Mouse (Mus musculus) MEL (cell line): ENCODE results near the gene Tmem132b. TPM values are rescaled to one million over a fixed set of nuclear protein-coding genes. Genes with fewer than 3 reads are reported as not detected.

ENCODE experiments used
- DNase-seq: peaks from one replicate; pipeline ENCODE4 v3.0.0; 2011; ENCODE audit warnings: low read depth, low spot score
- H3K27ac ChIP-seq: 2 replicates; pipeline ENCODE4 v1.5.1; 2012; ENCODE audit warnings: low read depth, mild to moderate bottlenecking, control low read depth, low read length, moderate library complexity; ENCODE audit not compliant: control insufficient read depth
- H3K27me3 ChIP-seq, 2 experiments: fragments of 150-350 bp in 1 of 2; sonication (generic) in 1 of 2; 2 replicates each; pipeline ENCODE4 v1.6.1; 2012; ENCODE audit warnings: low read length in 2 of 2, mild to moderate bottlenecking in 2 of 2, improper control_type of control experiment in 1 of 2, moderate library complexity in 1 of 2; ENCODE audit not compliant: insufficient read depth in 2 of 2, control insufficient read depth in 1 of 2
- H3K36me3 ChIP-seq, 2 experiments: 2 replicates each; pipeline ENCODE4 v1.6.1; 2012 to 2014; ENCODE audit warnings: low read length in 2 of 2, improper control_type of control experiment in 1 of 2, inconsistent platforms in 1 of 2, mild to moderate bottlenecking in 1 of 2; ENCODE audit not compliant: insufficient read depth in 2 of 2, control insufficient read depth in 1 of 2
- H3K4me1 ChIP-seq, 2 experiments: fragments of 150-350 bp in 1 of 2; sonication (generic) in 1 of 2; 2 replicates each; pipeline ENCODE4 v1.6.1; 2012; ENCODE audit warnings: low read length in 2 of 2, improper control_type of control experiment in 1 of 2, mild to moderate bottlenecking in 1 of 2; ENCODE audit not compliant: insufficient read depth in 2 of 2, control insufficient read depth in 1 of 2
- H3K4me3 ChIP-seq, 2 experiments: fragments of 150-350 bp in 1 of 2; sonication (generic) in 1 of 2; 2 replicates each; pipeline ENCODE4 v1.5.1; 2012; ENCODE audit warnings: low read depth in 2 of 2, low read length in 2 of 2, mild to moderate bottlenecking in 2 of 2, moderate library complexity in 2 of 2, control low read depth in 1 of 2, improper control_type of control experiment in 1 of 2; ENCODE audit not compliant: control insufficient read depth in 1 of 2, insufficient read depth in 1 of 2
- H3K79me2 ChIP-seq: 2 replicates; pipeline ENCODE4 v1.6.1; 2012; ENCODE audit warnings: mild to moderate bottlenecking, low read length, moderate library complexity; ENCODE audit not compliant: control insufficient read depth, poor library complexity, insufficient read depth
- H3K9ac ChIP-seq: 2 replicates; pipeline ENCODE4 v1.6.1; 2012; ENCODE audit warnings: low read depth, mild to moderate bottlenecking, control low read depth, low read length, moderate library complexity; ENCODE audit not compliant: control insufficient read depth, poor library complexity, severe bottlenecking
- H3K9me3 ChIP-seq: fragments of 150-350 bp; sonication (generic); replicated peaks from 2 replicates; pipeline ENCODE4 v1.6.1; 2012; ENCODE audit warnings: mild to moderate bottlenecking, low read length, improper control_type of control experiment, moderate library complexity; ENCODE audit not compliant: insufficient read depth
- BHLHE40 ChIP-seq: IDR thresholded peaks from 2 replicates; pipeline ENCODE4 v1.6.1; 2012; ENCODE audit warnings: low read depth, mild to moderate bottlenecking, inconsistent platforms, low read length, improper control_type of control experiment, borderline replicate concordance
- CHD1 ChIP-seq: IDR thresholded peaks from 2 replicates; pipeline ENCODE4 v1.6.1; 2012; ENCODE audit warnings: low read depth, mild to moderate bottlenecking, inconsistent platforms, low read length, improper control_type of control experiment
- CTCF ChIP-seq, 3 experiments: IDR thresholded peaks in 2 of 3; conservative IDR thresholded peaks in 1 of 3; 2 replicates each; pipeline ENCODE4 v1.5.1; 2011 to 2012; ENCODE audit warnings: low read length in 3 of 3, low read depth in 2 of 3, mild to moderate bottlenecking in 2 of 3, improper control_type of control experiment in 1 of 3, inconsistent platforms in 1 of 3, mixed read lengths in 1 of 3, moderate library complexity in 1 of 3; ENCODE audit not compliant: control insufficient read depth in 1 of 3, insufficient read depth in 1 of 3, poor library complexity in 1 of 3, severe bottlenecking in 1 of 3
- ELF1 ChIP-seq: IDR thresholded peaks from 2 replicates; pipeline ENCODE4 v1.6.1; 2014; ENCODE audit warnings: low read depth, mild to moderate bottlenecking, inconsistent platforms, low read length, improper control_type of control experiment, moderate library complexity
- GABPA ChIP-seq: IDR thresholded peaks from 2 replicates; pipeline ENCODE4 v1.6.1; 2012; ENCODE audit warnings: low read depth, mild to moderate bottlenecking, inconsistent platforms, low read length, improper control_type of control experiment, moderate library complexity
- JUND ChIP-seq: IDR thresholded peaks from 2 replicates; pipeline ENCODE4 v1.6.1; 2011; ENCODE audit warnings: low read depth, mild to moderate bottlenecking, improper control_type of control experiment, low read length
- KAT2A ChIP-seq: conservative IDR thresholded peaks from 2 replicates; pipeline ENCODE4 v1.6.1; 2012; ENCODE audit warnings: low read depth, low read length, improper control_type of control experiment, inconsistent platforms
- MAFK ChIP-seq: IDR thresholded peaks from 2 replicates; pipeline ENCODE4 v1.6.1; 2011; ENCODE audit warnings: low read depth, mild to moderate bottlenecking, low read length, improper control_type of control experiment, borderline replicate concordance
- MEF2A ChIP-seq: IDR thresholded peaks from 2 replicates; pipeline ENCODE4 v1.6.1; 2014; ENCODE audit warnings: low read depth, mild to moderate bottlenecking, inconsistent platforms, low read length, improper control_type of control experiment; ENCODE audit not compliant: poor library complexity, insufficient replicate concordance, severe bottlenecking; ENCODE audit errors: extremely low read depth
- POLR2A ChIP-seq, 2 experiments: IDR thresholded peaks; 2 replicates each; pipeline ENCODE4 v1.6.1; 2011 to 2012; ENCODE audit warnings: low read length in 2 of 2, mild to moderate bottlenecking in 2 of 2, control low read depth in 1 of 2, improper control_type of control experiment in 1 of 2, low read depth in 1 of 2, moderate library complexity in 1 of 2; ENCODE audit not compliant: control insufficient read depth in 1 of 2, insufficient read depth in 1 of 2, poor library complexity in 1 of 2
- RAD21 ChIP-seq: IDR thresholded peaks from 2 replicates; pipeline ENCODE4 v1.6.1; 2011; ENCODE audit warnings: mild to moderate bottlenecking, low read depth, low read length, improper control_type of control experiment
- SIN3A ChIP-seq: IDR thresholded peaks from 2 replicates; pipeline ENCODE4 v1.6.1; 2012; ENCODE audit warnings: low read length, improper control_type of control experiment, inconsistent platforms
- TAL1 ChIP-seq: IDR thresholded peaks from 2 replicates; pipeline ENCODE4 v1.6.1; 2012; ENCODE audit warnings: mild to moderate bottlenecking, inconsistent platforms, low read length, moderate library complexity, mixed read lengths
- TBP ChIP-seq: IDR thresholded peaks from 2 replicates; pipeline ENCODE4 v1.8.0; 2011; ENCODE audit warnings: low read depth, low read length, improper control_type of control experiment
- ZMIZ1 ChIP-seq: IDR thresholded peaks from 2 replicates; pipeline ENCODE4 v1.6.1; 2012; ENCODE audit warnings: low read depth, mild to moderate bottlenecking, inconsistent platforms, low read length, improper control_type of control experiment, moderate library complexity
- ZNF384 ChIP-seq: IDR thresholded peaks from 2 replicates; pipeline ENCODE4 v1.6.1; 2012; ENCODE audit warnings: low read depth, mild to moderate bottlenecking, inconsistent platforms, low read length, improper control_type of control experiment
- polyA plus RNA-seq, 2 experiments: library from polyadenylated mRNA; stranded (reverse) in 1 of 2; unstranded in 1 of 2; fragments of >175 nt in 1 of 2; fragments of >200 nt in 1 of 2; gene quantifications; 2 replicates each; pipeline versions ENCODE4 v1.2.1 to v1.2.4; 2012; ENCODE audit warnings: low replicate concordance in 2 of 2, low read depth in 1 of 2; ENCODE audit not compliant: insufficient read length in 2 of 2, insufficient read depth in 1 of 2, missing spikeins in 1 of 2
- total RNA-seq: library from RNA; depleted of rRNA; stranded (reverse); fragments of 300-350 nt; gene quantifications from 2 replicates; pipeline ENCODE4 v1.2.3, GENCODE M21; 2012

Tmem132b gene
- total and polyA plus RNA-seq, 3 experiments = not detected

- TF ChIP-seq SIN3A (0 out of 2 replicates have a peak, but pooled peaks have one; percentile 37), MEF2A (no peak), RAD21 (no peak), ELF1 (peak; percentile 49; the same call in 1 of the 2 replicates)
Measured at GRCm38 (mm10) chr5:125483712-125484611, 47.6 kb upstream of the Tmem132b start (continued).

GRCm38 (mm10) chr5:125485031-125485778 lies 46.4 kb upstream of the Tmem132b start:
- no peak overlapping the region for H3K9ac ChIP-seq
- no peak overlapping the region for H3K4me3 ChIP-seq
- H3K9me3 ChIP-seq = no peaks in the 10 kb centered on the region
- H3K27ac ChIP-seq = no peak overlapping the region
- no peak for DNase-seq
- peaks cover 4 to 11% of the 10 kb centered on the region in 2 experiments; a peak in 3 of 4 replicates for H3K36me3 ChIP-seq
- H3K27me3 ChIP-seq = no peaks in the 10 kb centered on the region
- H3K79me2 ChIP-seq = no peaks in the 10 kb centered on the region; the same call in none of the 2 replicates
- TF ChIP-seq ZNF384 (0 out of 2 replicates have a peak, but pooled peaks have one; percentile 25), ZMIZ1 (no peak)
- peaks cover 3 to 18% of the 10 kb centered on the region in 2 experiments for H3K4me1 ChIP-seq

- Histone ChIP-seq H3K4me1 (peaks cover 3 to 16% of the 10 kb centered on the region in 2 experiments), H3K79me2 (no peaks in the 10 kb centered on the region; the same call in none of the 2 replicates), H3K36me3 (peaks cover 4 to 11% of the 10 kb centered on the region in 2 experiments; a peak in 3 of 4 replicates), H3K27me3 (no peaks in the 10 kb centered on the region), H3K9me3 (no peaks in the 10 kb centered on the region), H3K9ac (no peak overlapping the region), H3K4me3 (no peak overlapping the region), H3K27ac (no peak overlapping the region)
- DNase-seq = no peak
- TF ChIP-seq CTCF (IDR thresholded peaks at IDR 0.05 in 2 of 3, conservative IDR thresholded peaks at IDR 0.05 in 1 of 3; ENCODE audit: control insufficient read depth in 1 of 3, insufficient read depth in 1 of 3, low read depth in 2 of 3, low read length in 3 of 3, poor library complexity in 1 of 3, severe bottlenecking in 1 of 3) = no peak
- TF ChIP-seq CHD1 = no peak
- TF ChIP-seq KAT2A = no peak
- no peak for TF ChIP-seq GABPA
- TF ChIP-seq MAFK = no peak
- no peak for TF ChIP-seq BHLHE40
- no peak for TF ChIP-seq TBP
- no peak for TF ChIP-seq POLR2A (IDR thresholded peaks at IDR 0.05; ENCODE audit: control insufficient read depth in 1 of 2, insufficient read depth in 1 of 2, low read depth in 1 of 2, low read length in 2 of 2, poor library complexity in 1 of 2)
- no peak for TF ChIP-seq TAL1
- TF ChIP-seq JUND = no peak
Measured at GRCm38 (mm10) chr5:125486088-125486487, 45.5 kb upstream of the Tmem132b start.
